Mouse (Mus musculus) testis, postnatal 14 days (tissue): Measurements from ENCODE around the gene Tle3.

Source experiments
- DNase-seq: peaks from one replicate; pipeline ENCODE4 v3.0.0; 2021; ENCODE audit warnings: low spot score

The Tle3 gene

GRCm38 (mm10) chr9:61359741-61360140 lies 12.4 kb upstream of the Tle3 start:
- no peak for DNase-seq

- no peak for DNase-seq
Observed at GRCm38 (mm10) chr9:61360163-61360562, 12.0 kb upstream of the Tle3 start.

- DNase-seq: peak; percentile 66
Observed at GRCm38 (mm10) chr9:61360727-61361631, 11.2 kb upstream of the Tle3 start.

- no peak for DNase-seq
Observed at GRCm38 (mm10) chr9:61363194-61363593, 9.0 kb upstream of the Tle3 start.

- no peak for DNase-seq
Observed at GRCm38 (mm10) chr9:61366108-61366507, 6.1 kb upstream of the Tle3 start.

- DNase-seq: no peak
Observed at GRCm38 (mm10) chr9:61367156-61367555, 5.0 kb upstream of the Tle3 start.

- DNase-seq: no peak
Observed at GRCm38 (mm10) chr9:61367857-61368566, 4.2 kb upstream of the Tle3 start.

DNA sequence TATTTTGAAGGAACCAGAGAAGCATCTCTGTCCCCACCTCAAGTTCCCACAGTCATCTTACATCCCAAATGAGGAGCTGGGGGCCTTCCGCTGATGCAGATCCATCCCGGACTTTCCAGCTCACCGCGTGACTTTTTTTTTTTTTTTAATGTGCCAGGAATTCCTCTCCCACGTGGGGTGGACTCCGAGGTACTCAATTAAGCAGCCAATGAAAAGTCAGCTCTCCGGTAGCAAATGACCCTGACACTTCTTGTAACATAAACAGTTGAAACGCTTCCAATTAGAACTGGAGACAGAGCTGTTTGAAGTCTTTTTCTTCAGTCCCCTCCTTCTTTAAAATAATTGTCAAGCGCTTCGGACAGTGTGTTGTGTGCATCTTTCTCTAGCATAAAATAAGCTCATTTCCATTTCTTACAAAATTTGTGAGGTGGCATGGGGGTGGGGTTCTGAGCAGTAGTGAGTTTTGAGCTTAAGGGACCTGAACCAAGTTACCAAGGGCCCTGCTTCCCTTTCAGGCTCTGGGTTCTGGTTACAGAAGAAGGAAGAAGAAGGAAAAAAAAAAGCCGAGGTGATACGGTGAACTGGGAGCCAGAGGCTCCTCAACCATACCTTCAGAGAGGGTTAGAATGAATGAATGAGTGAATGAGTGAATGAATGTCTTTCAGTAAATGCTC lies 3.5 kb upstream of the Tle3 start:
- DNase-seq: peak; percentile 79

DNA sequence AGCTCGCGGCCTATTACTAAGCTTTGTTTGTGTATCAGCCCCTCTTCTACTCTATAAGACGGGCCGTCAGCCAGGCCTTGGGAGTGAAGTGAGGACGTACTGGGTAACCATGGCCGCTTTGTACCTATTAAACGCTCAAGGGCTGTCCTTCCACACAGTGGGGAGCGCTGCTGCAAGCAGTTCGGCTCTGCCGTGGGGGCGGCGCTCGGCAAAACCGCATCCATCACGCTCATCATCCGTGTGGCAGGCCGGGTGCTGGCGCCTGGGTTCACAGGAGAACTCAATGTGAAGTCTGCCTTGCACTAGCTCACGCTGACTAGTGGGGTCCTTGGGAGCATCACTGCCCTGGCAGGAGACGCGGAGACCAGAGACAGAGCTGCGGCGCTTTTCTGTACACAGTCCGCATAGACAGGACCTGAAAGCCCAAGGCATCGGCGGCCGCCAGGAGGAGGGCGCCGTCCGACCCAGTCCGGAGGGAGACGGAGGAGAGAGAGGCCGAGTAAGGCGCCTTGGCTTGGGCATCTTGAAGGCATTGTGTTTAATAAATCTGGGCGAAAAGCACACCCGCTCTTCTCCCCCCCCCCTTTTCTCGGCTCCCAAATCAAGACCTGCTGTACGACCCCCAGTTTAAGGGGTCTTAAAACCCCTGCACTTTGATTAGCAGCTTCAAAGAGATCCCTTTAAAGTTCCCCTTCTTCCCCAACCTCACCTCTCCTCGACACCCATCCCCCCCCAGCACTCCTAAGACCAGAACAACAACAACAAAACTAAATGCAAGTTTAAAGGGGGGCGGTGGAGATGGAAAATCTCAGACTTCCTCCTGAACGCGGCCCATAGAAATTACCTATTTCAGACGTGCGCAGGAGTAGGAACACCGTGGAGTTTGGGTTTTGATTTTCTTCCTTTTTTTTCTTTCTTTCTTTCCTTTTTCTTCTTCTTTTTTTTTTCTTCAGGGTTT lies 2.6 kb upstream of the Tle3 start:
- DNase-seq: peak; percentile 52

- DNase-seq: peak; percentile 98
Observed at GRCm38 (mm10) chr9:61370454-61370888, 1.7 kb upstream of the Tle3 start.

- peak; percentile 67 for DNase-seq
Observed at GRCm38 (mm10) chr9:61370889-61371754, 1.0 kb upstream of the Tle3 start.

GRCm38 (mm10) chr9:61372510-61372975 lies 377 bp downstream of the Tle3 start:
- no peak for DNase-seq

DNA sequence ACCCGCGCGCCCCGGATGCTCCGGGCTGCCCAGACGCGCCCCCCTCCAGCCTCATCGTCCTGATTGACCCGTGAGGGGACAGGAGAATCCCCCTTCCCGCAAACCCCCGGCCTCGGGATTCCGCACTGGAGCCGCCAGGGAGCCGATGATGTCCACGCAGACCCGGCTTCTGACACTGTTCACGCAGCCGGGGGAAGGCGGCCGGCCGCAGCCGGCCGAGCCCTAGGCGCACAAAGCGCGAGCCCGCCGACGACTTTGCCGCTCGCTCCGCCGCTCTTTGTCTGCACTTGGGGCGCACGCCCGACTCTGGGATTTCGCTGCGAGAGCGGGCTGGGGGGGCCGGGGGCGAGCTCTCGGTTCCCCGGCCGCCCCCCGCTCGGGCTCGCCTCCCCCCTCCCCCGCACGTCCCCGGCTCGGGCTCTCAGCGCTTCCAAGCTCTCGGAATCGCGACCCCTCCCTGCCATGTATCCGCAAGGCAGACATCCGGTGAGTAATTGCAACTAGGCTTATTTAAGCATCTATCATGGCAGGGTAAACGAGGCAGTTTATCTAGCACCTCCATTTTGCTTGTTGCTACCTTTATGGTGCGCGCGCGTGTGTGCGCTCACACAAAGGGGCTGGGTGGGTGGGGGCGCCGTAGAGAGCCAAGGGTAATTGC lies 939 bp downstream of the Tle3 start:
- peak; percentile 55 for DNase-seq

DNA sequence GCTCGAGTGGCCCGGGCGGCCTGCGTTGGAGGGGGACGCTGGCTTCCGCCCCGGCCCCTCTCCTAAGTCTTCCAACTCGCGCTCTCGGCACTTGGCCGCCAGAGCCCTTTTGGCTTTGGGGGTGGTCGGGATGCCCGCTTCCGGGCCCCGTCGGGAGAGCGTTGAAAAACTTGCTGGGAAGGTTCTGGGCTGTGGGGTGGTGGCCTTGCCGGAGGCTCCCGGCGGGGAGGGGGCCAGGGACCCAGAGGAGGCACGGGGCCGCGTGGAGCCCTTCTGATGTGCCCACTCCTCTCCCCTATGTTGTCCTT lies 1.4 kb downstream of the Tle3 start:
- DNase-seq: no peak

DNA sequence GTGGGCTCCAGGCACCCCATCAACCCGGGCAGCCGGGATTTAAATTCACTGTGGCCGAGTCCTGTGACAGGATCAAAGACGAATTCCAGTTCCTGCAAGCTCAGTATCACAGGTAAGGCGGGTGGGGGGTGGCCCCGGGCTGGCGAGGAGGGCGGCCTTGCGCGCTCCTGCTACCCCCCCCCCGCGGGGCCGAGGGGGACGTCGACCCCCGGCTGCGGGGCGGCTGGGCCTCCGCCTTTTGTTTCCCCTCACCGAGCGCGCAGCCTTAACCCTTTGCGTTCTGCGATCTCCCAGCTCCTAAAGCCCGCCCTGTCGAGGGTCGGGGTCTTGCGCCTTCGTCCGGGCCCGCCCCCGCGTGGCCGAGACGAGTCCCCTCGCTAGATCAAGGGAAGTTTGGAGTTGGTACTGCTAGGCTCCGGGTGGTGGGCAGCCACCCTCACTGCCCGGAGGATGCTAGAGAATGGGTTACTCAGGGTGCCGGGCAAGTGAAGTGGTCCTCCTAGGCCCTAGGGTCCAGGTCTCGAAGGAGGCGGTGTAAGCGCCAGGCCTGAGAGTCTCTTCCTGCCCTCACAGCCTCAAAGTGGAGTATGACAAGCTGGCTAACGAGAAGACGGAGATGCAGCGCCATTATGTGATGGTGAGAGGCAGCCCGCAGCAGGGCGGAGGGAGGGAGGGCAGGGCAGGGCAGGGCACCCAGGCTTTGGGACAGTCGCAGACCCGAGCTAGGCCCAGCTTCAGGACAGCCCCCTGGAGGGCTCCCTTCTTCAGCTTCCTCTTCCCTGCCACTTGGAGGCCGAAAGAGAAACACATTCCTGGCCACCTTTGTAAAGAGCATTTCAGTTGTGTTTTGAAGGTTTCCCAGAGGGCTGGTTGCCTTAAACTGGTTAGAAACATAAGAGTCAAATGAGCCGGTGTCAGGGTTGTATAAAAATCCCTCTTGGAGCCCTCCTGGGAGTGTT lies 2.1 kb downstream of the Tle3 start:
- peak; percentile 33 for DNase-seq

- DNase-seq: no peak
Observed at GRCm38 (mm10) chr9:61375002-61375401, 2.8 kb downstream of the Tle3 start.

DNA sequence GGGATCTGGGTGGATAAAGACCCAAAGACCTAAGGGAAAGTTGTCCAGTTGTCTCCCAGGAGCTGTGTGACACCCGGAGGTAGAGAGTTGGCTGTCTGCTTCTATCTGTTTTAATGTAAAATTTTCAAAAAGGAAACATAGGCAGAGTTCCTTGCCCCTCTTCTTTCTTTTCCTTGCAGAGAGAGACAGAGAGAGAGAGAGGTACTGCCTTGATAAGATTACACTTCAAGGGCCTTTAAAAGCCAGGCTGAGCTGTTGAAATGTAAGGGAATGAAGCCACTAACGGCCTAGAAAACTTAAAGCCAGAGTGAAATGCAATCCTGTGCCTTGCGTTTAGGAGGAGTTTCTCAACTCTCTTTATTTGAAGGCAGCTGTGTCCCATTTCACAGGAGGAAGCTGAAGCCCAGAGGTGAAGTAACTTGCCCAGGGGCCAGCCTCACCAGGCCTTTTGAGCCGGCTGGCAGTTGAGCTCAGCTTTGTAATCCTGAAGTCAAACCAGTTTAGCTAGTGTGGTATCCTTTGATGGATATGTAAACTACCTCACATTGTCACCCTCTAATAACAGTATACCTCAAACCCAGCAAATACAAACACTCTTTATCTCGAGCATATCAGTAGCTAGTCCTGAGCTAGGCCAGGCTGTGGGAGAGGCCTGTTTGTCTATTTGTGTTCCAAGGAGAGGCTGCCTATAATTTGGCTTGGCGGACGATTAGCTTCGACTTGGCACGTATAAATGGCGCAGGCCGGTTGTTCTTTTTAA lies 3.8 kb downstream of the Tle3 start:
- no peak for DNase-seq

DNA sequence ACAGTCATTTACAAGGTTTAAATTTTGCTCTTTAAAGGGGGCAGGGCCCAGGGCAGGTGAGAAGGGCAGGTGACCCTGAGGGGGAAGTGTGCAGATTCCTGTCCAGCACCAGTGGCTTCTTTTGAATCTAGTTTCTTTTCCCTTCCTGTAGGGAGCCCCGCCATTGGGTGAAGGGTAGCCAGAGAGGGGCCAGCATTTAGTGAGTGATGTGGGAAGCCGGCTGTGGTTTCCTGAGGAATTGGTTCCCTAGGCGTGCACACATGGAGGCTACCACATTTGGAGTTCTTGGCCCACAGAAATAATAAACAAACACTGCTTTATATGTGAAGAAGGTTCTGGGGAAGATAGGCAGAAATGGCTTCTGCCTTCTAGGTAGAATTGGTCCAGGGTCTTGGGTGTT lies 4.5 kb downstream of the Tle3 start:
- DNase-seq: no peak
